Mouse (Mus musculus) liver, embryonic 14.5 days (tissue): ENCODE results near the gene 0610037L13Rik.

Source experiments
- CTCF ChIP-seq: IDR thresholded peaks from 2 replicates; pipeline ENCODE4 v1.5.1; 2016; ENCODE audit warnings: antibody characterized with exemption, low read depth, control low read depth
- EP300 ChIP-seq: IDR thresholded peaks from 2 replicates; pipeline ENCODE4 v1.6.1; 2016; ENCODE audit warnings: antibody characterized with exemption, low read depth

DNA sequence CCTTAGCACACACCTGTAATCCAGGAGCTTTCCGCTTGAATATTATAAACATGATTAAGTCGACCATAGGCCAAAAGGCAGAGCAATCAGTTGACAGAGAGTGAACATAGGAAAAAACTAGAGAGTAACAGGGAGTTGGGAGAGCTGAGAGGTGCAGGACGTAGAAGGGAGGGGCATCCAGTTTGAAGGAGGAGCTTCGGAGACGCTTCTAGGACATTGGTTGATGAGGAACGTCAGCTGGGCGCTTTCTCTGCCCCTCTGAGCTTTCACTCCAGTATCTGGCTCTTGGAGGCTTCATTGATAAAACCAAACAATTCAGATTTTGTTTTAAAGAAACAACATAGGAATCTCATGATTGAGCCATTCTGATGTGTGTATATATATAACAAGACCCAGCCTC, 3.2 kb upstream of the 0610037L13Rik start:
- TF ChIP-seq CTCF = no peak
- no peak for TF ChIP-seq EP300
